Mouse (Mus musculus): ENCODE results near the gene Sgms1. TPM values are rescaled to one million over a fixed set of nuclear protein-coding genes. Genes with fewer than 3 reads are reported as not detected.
"Not testable (repeated sequence)": the region's sequence is repeated elsewhere in the genome, so short reads cannot be mapped to it uniquely, and the experiment has no call there.

Gene Sgms1
- polyA plus RNA-seq, 1 experiment from 2014 or later = 14.3 TPM

GRCm38 (mm10) chr19:32325100-32325768 is 64.3 kb downstream of the Sgms1 start:
- peaks cover 59% of the 10 kb centered on the region for H3K4me1 ChIP-seq
- H3K36me3 ChIP-seq = no peaks in the 10 kb centered on the region
- no peaks in the 10 kb centered on the region for H3K9me3 ChIP-seq (replicated peaks)
- WGBS = 54% methylated on average over 10 of the region's 10 CpGs
- DNase-seq (ENCODE audit: low spot score) = no peak
- peak overlapping the region; percentile 66 for H3K27ac ChIP-seq
- no peaks in the 10 kb centered on the region for H3K27me3 ChIP-seq (ENCODE audit: low read depth, poor library complexity, severe bottlenecking)
- no peak overlapping the region for H3K4me3 ChIP-seq

- Histone ChIP-seq H3K27me3 (ENCODE audit: low read depth, poor library complexity, severe bottlenecking) (no peaks in the 10 kb centered on the region), H3K9me3 (replicated peaks) (no peaks in the 10 kb centered on the region), H3K36me3 (no peaks in the 10 kb centered on the region), H3K4me3 (no peak overlapping the region), H3K27ac (peak overlapping the region; percentile 66), H3K4me1 (peaks cover 66% of the 10 kb centered on the region)
- WGBS = 19% methylated on average over 1 of the region's 1 CpGs
- no peak for DNase-seq (ENCODE audit: low spot score)
Measured at GRCm38 (mm10) chr19:32324550-32324949, 65.0 kb downstream of the Sgms1 start.

- H3K9me3 ChIP-seq (replicated peaks) = no peaks in the 10 kb centered on the region
- WGBS = 80% methylated on average over 11 of the region's 11 CpGs
- no peak for DNase-seq (ENCODE audit: low spot score)
- H3K27ac ChIP-seq = no peak overlapping the region
- peaks cover 78% of the 10 kb centered on the region for H3K4me1 ChIP-seq
- no peak overlapping the region for H3K4me3 ChIP-seq
- H3K36me3 ChIP-seq = no peaks in the 10 kb centered on the region
- no peaks in the 10 kb centered on the region for H3K27me3 ChIP-seq (ENCODE audit: low read depth, poor library complexity, severe bottlenecking)
Measured at GRCm38 (mm10) chr19:32323070-32323469, 66.4 kb downstream of the Sgms1 start.

- Histone ChIP-seq H3K36me3 (no peaks in the 10 kb centered on the region), H3K4me1 (peaks cover 78% of the 10 kb centered on the region), H3K27ac (peak overlapping the region; percentile 67), H3K9me3 (replicated peaks) (no peaks in the 10 kb centered on the region), H3K27me3 (ENCODE audit: low read depth, poor library complexity, severe bottlenecking) (no peaks in the 10 kb centered on the region), H3K4me3 (no peak overlapping the region)
- no peak for DNase-seq (ENCODE audit: low spot score)
- WGBS = 27% methylated on average over 3 of the region's 3 CpGs
Measured at GRCm38 (mm10) chr19:32322429-32323035, 67.0 kb downstream of the Sgms1 start.

- WGBS = 29% methylated on average over 4 of the region's 4 CpGs
- Histone ChIP-seq H3K4me3 (no peak overlapping the region), H3K9me3 (replicated peaks) (no peaks in the 10 kb centered on the region), H3K27ac (peak overlapping the region; percentile 37; the same call in 1 of the 2 replicates), H3K36me3 (no peaks in the 10 kb centered on the region), H3K27me3 (ENCODE audit: low read depth, poor library complexity, severe bottlenecking) (no peaks in the 10 kb centered on the region), H3K4me1 (peaks cover 63% of the 10 kb centered on the region)
- DNase-seq (ENCODE audit: low spot score) = peak; percentile 72
Measured at GRCm38 (mm10) chr19:32320366-32320666, 69.2 kb downstream of the Sgms1 start.

GRCm38 (mm10) chr19:32319531-32320365 is 69.8 kb downstream of the Sgms1 start:
- 23% methylated on average over 12 of the region's 12 CpGs for whole genome bisulfite sequencing
- Histone ChIP-seq H3K27ac (peak overlapping the region; percentile 37; the same call in 1 of the 2 replicates), H3K9me3 (replicated peaks) (no peaks in the 10 kb centered on the region), H3K36me3 (no peaks in the 10 kb centered on the region), H3K4me1 (peaks cover 58% of the 10 kb centered on the region), H3K4me3 (no peak overlapping the region), H3K27me3 (ENCODE audit: low read depth, poor library complexity, severe bottlenecking) (no peaks in the 10 kb centered on the region)
- DNase-seq (ENCODE audit: low spot score) = no peak

GRCm38 (mm10) chr19:32319057-32319456 is 70.5 kb downstream of the Sgms1 start:
- 0 out of 2 replicates have a peak overlapping the region, but pooled peaks have one; percentile 6 for H3K27ac ChIP-seq
- no peaks in the 10 kb centered on the region for H3K9me3 ChIP-seq (replicated peaks)
- H3K36me3 ChIP-seq = no peaks in the 10 kb centered on the region
- H3K4me1 ChIP-seq = peaks cover 52% of the 10 kb centered on the region
- no peaks in the 10 kb centered on the region for H3K27me3 ChIP-seq (ENCODE audit: low read depth, poor library complexity, severe bottlenecking)
- DNase-seq (ENCODE audit: low spot score) = no peak
- H3K4me3 ChIP-seq = no peak overlapping the region
- WGBS = 28% methylated on average over 1 of the region's 1 CpGs

- H3K27me3 ChIP-seq (ENCODE audit: low read depth, poor library complexity, severe bottlenecking); DNase-seq (ENCODE audit: low spot score); H3K9me3 ChIP-seq (replicated peaks); H3K36me3 ChIP-seq; H3K27ac ChIP-seq; H3K4me3 ChIP-seq: not testable (repeated sequence)
- WGBS = 97% methylated on average over 1 of the region's 1 CpGs
- peaks cover 39% of the 10 kb centered on the region for H3K4me1 ChIP-seq
Measured at GRCm38 (mm10) chr19:32317347-32317746, 72.2 kb downstream of the Sgms1 start.

GRCm38 (mm10) chr19:32313304-32313703 is 76.2 kb downstream of the Sgms1 start:
- Histone ChIP-seq H3K36me3 (no peaks in the 10 kb centered on the region), H3K4me3 (no peak overlapping the region), H3K27me3 (ENCODE audit: low read depth, poor library complexity, severe bottlenecking) (no peaks in the 10 kb centered on the region), H3K27ac (no peak overlapping the region), H3K4me1 (no peaks in the 10 kb centered on the region; the same call in 1 of the 2 replicates), H3K9me3 (replicated peaks) (no peaks in the 10 kb centered on the region)
- 95% methylated on average over 4 of the region's 4 CpGs for WGBS
- no peak for DNase-seq (ENCODE audit: low spot score)

GRCm38 (mm10) chr19:32311762-32312161 is 77.8 kb downstream of the Sgms1 start:
- Histone ChIP-seq H3K27me3 (ENCODE audit: low read depth, poor library complexity, severe bottlenecking) (no peaks in the 10 kb centered on the region), H3K27ac (no peak overlapping the region), H3K4me1 (no peaks in the 10 kb centered on the region), H3K4me3 (no peak overlapping the region), H3K9me3 (replicated peaks) (no peaks in the 10 kb centered on the region), H3K36me3 (no peaks in the 10 kb centered on the region)
- 88% methylated on average over 5 of the region's 5 CpGs for WGBS
- no peak for DNase-seq (ENCODE audit: low spot score)

- Histone ChIP-seq H3K36me3 (no peaks in the 10 kb centered on the region), H3K4me1 (no peaks in the 10 kb centered on the region), H3K9me3 (replicated peaks) (no peaks in the 10 kb centered on the region), H3K27me3 (ENCODE audit: low read depth, poor library complexity, severe bottlenecking) (no peaks in the 10 kb centered on the region), H3K4me3 (no peak overlapping the region), H3K27ac (no peak overlapping the region)
- 97% methylated on average over 3 of the region's 3 CpGs for WGBS
- DNase-seq (ENCODE audit: low spot score) = no peak
Measured at GRCm38 (mm10) chr19:32311063-32311462, 78.5 kb downstream of the Sgms1 start.

GRCm38 (mm10) chr19:32310483-32310882 is 79.0 kb downstream of the Sgms1 start:
- Histone ChIP-seq H3K36me3 (no peaks in the 10 kb centered on the region), H3K9me3 (replicated peaks) (no peaks in the 10 kb centered on the region), H3K4me3 (no peak overlapping the region), H3K27me3 (ENCODE audit: low read depth, poor library complexity, severe bottlenecking) (no peaks in the 10 kb centered on the region), H3K4me1 (no peaks in the 10 kb centered on the region), H3K27ac (no peak overlapping the region)
- no peak for DNase-seq (ENCODE audit: low spot score)
- 91% methylated on average over 5 of the region's 5 CpGs for WGBS

- Histone ChIP-seq H3K4me3 (no peak overlapping the region), H3K27me3 (ENCODE audit: low read depth, poor library complexity, severe bottlenecking) (no peaks in the 10 kb centered on the region)
- WGBS = 95% methylated on average over 3 of the region's 3 CpGs
Measured at GRCm38 (mm10) chr19:32309346-32309745, 80.2 kb downstream of the Sgms1 start.

More at GRCm38 (mm10) chr19:32309346-32309745, 80.2 kb downstream of the Sgms1 start:
- no peaks in the 10 kb centered on the region for H3K36me3 ChIP-seq
- H3K27ac ChIP-seq = no peak overlapping the region
- H3K9me3 ChIP-seq (replicated peaks) = no peaks in the 10 kb centered on the region
- no peak for DNase-seq (ENCODE audit: low spot score)
- H3K4me1 ChIP-seq = peaks cover 5% of the 10 kb centered on the region

All from limb, embryonic 10.5 days (tissue).